8 mouse cellular contexts compared by ENCODE assay signal in the genomic region with DNA sequence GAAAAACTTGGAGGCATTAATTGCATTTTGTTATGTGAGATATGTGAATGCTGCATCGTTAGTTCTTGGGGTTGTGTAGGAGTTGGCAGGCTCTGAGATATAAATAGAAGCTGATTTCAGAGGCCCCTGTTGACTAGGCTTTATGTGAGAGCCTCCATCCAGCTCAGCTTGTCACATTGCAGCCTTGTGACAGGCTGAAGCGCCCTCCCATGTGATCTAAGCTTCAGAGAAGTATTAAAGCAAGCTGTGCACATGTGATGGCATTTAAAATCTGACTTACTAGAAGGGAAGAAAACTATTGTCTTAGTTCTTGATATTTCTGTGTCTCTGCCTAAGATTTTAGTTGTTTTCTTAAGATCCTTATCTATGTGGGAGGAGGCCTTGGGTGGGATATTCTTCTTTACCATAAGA. TPM values are rescaled to one million over a fixed set of nuclear protein-coding genes. Genes with fewer than 3 reads are reported as not detected.
DNase-seq lines count a peak whose midpoint lies in the region; ATAC-seq lines count a peak whose summit lies in the region.

No protein-coding gene starts in this region.

- H3K27me3 ChIP-seq in lung, embryonic 15.5 days: no peaks in the 10 kb centered on the region

- peak overlapping the region; percentile 47; the same call in 1 of the 2 replicates for H3K27ac ChIP-seq in lung, embryonic 15.5 days

- WGBS in lung, embryonic 15.5 days: 0% methylated on average over 2 of the region's 2 CpGs

- H3K9me3 ChIP-seq in lung, embryonic 15.5 days: no peaks in the 10 kb centered on the region

- H3K4me1 ChIP-seq in lung, embryonic 15.5 days: peaks cover 11% of the 10 kb centered on the region

- peak overlapping the region; percentile 88 for H3K4me3 ChIP-seq in lung, embryonic 15.5 days

- ATAC-seq in hematopoietic stem cell, adult 5-6 weeks (replicated peaks in 1 of 2; ENCODE audit: insufficient read depth in 1 of 2, low FRiP score in 2 of 2, low TSS enrichment in 1 of 2, low read depth in 1 of 2, poor library complexity in 2 of 2, severe bottlenecking in 2 of 2): peak; percentile 15 to 42; a peak in 2 of 4 replicates
- ATAC-seq in lung, embryonic 15.5 days (ENCODE audit: borderline replicate concordance, extremely low read depth, low FRiP score, low TSS enrichment): no peak; the same call in 1 of the 2 replicates
- peak; percentile 34; the same call in 1 of the 2 replicates for ATAC-seq in neutrophil, adult 5-6 weeks (ENCODE audit: extremely low read depth, insufficient number of reproducible peaks, low FRiP score, poor library complexity, severe bottlenecking)

- peak overlapping the region; percentile 48; the same call in 1 of the 2 replicates for H3K9ac ChIP-seq in lung, embryonic 15.5 days

- H3K4me2 ChIP-seq in lung, embryonic 15.5 days: peak overlapping the region; percentile 68

- DNase-seq in NIH3T3 (ENCODE audit: low read depth): peak; percentile 81
- DNase-seq in cerebellum, adult 8-10 months: peak; percentile 63
- peak; percentile 60 for DNase-seq in forelimb bud, embryonic 11.5 days (ENCODE audit: low read depth, low spot score)
- DNase-seq in layer of hippocampus, adult 9-10 months (ENCODE audit: low spot score): peak; percentile 78
- peak; percentile 46 for DNase-seq in thymus, postnatal 25 days

- peaks cover 12% of the 10 kb centered on the region for H3K36me3 ChIP-seq in lung, embryonic 15.5 days

RNA-seq across cellular contexts. Expression of a gene that starts 2.1 kb away (rescaled TPM):
- 233 and 289 TPM in 2 replicates for total RNA-seq in hematopoietic stem cell, adult 5-6 weeks (2017)
- polyA plus RNA-seq in lung, embryonic 15.5 days (2015; fragmentation: Nextera tagmentation; extraction: Ambion mirVana): 95.5 and 96.5 TPM in 2 replicates
- total RNA-seq in neutrophil, adult 5-6 weeks (2017): 186 and 188 TPM in 2 replicates
